7 mouse cellular contexts compared by ENCODE assay signal in the genomic region with DNA sequence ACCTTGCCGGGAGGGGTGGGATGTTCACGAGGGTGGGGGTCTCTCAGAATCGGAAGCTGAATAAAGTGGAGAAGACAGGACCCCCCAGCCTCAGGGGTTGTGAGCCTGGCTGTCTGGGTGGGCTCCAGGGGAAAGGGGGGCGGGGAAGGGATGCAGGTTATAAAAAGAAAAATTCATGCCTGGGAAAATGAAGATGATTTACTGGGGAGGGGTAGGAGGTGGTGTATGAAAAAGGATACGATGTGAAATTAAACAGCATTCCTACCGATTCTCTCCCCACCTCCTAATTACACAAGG. TPM values are rescaled to one million over a fixed set of nuclear protein-coding genes. Genes with fewer than 3 reads are reported as not detected.
DNase-seq lines count a peak whose midpoint lies in the region; ATAC-seq and TF ChIP-seq lines count a peak whose summit lies in the region.

No protein-coding gene starts in this region.

- H3K4me3 ChIP-seq in lung, embryonic 14.5 days (ENCODE audit: low read depth, low read length) = peak overlapping the region; percentile 55
- peak overlapping the region; percentile 80 for H3K4me3 ChIP-seq in forebrain, embryonic 15.5 days
- peak overlapping the region; percentile 67 for H3K4me3 ChIP-seq in limb, embryonic 14.5 days (replicated peaks; ENCODE audit: low read length)
- peak overlapping the region; percentile 63 for H3K4me3 ChIP-seq in stomach, embryonic 14.5 days (ENCODE audit: low read depth, low read length)

- no peaks in the 10 kb centered on the region for H3K4me1 ChIP-seq in lung, embryonic 14.5 days (ENCODE audit: insufficient read depth)
- peaks cover 12% of the 10 kb centered on the region for H3K4me1 ChIP-seq in forebrain, embryonic 15.5 days
- H3K4me1 ChIP-seq in limb, embryonic 14.5 days (ENCODE audit: control insufficient read depth, insufficient read depth, low read length) = peaks cover 5% of the 10 kb centered on the region; the same call in 1 of the 2 replicates
- no peaks in the 10 kb centered on the region for H3K4me1 ChIP-seq in stomach, embryonic 14.5 days (ENCODE audit: control insufficient read depth, insufficient read depth, low read length)

- ATAC-seq in lung, embryonic 14.5 days (ENCODE audit: insufficient read depth) = peak; percentile 7; the same call in 1 of the 2 replicates
- no peak for ATAC-seq in forebrain, embryonic 15.5 days (replicated peaks)
- no peak for ATAC-seq in limb, embryonic 14.5 days (ENCODE audit: low FRiP score, low read depth)
- no peak for ATAC-seq in stomach, embryonic 14.5 days (ENCODE audit: insufficient number of reproducible peaks, insufficient read depth, low FRiP score, low read depth)

- no peak for TF ChIP-seq POLR2A in limb, embryonic 14.5 days (IDR thresholded peaks at IDR 0.05; ENCODE audit: borderline replicate concordance, extremely low read depth, insufficient read depth, insufficient read length)

- no peaks in the 10 kb centered on the region for H3K9me3 ChIP-seq in lung, embryonic 14.5 days (ENCODE audit: low read depth, low read length)
- no peaks in the 10 kb centered on the region for H3K9me3 ChIP-seq in forebrain, embryonic 15.5 days
- H3K9me3 ChIP-seq in limb, embryonic 14.5 days (ENCODE audit: control insufficient read depth, low read length) = no peaks in the 10 kb centered on the region
- H3K9me3 ChIP-seq in stomach, embryonic 14.5 days (ENCODE audit: control insufficient read depth, low read depth, low read length) = no peaks in the 10 kb centered on the region

- no peak for DNase-seq in lung, embryonic 14.5 days
- DNase-seq in lung, postnatal 25 days (ENCODE audit: low spot score) = no peak
- DNase-seq in limb, embryonic 14.5 days (ENCODE audit: low spot score) = no peak
- DNase-seq in thymus, postnatal 25 days = no peak
- DNase-seq in B cell, adult 2 months = no peak

- peak overlapping the region; percentile 96 for H3K4me2 ChIP-seq in lung, embryonic 14.5 days
- peak overlapping the region; percentile 73 for H3K4me2 ChIP-seq in forebrain, embryonic 15.5 days (replicated peaks)
- peak overlapping the region; percentile 99 for H3K4me2 ChIP-seq in limb, embryonic 14.5 days (replicated peaks; ENCODE audit: low read depth, low read length, severe bottlenecking)
- H3K4me2 ChIP-seq in stomach, embryonic 14.5 days (replicated peaks; ENCODE audit: low read depth, low read length) = peak overlapping the region; percentile 98

- WGBS in lung, embryonic 14.5 days = 2% methylated on average over 6 of the region's 6 CpGs
- WGBS in forebrain, embryonic 15.5 days = 0% methylated on average over 6 of the region's 6 CpGs
- 3% methylated on average over 6 of the region's 6 CpGs for WGBS in limb, embryonic 14.5 days
- WGBS in stomach, embryonic 14.5 days = 4% methylated on average over 6 of the region's 6 CpGs

- peaks cover 16% of the 10 kb centered on the region; the same call in 1 of the 2 replicates for H3K27me3 ChIP-seq in lung, embryonic 14.5 days (ENCODE audit: insufficient read depth, low read length)
- H3K27me3 ChIP-seq in forebrain, embryonic 15.5 days = no peaks in the 10 kb centered on the region
- H3K27me3 ChIP-seq in limb, embryonic 14.5 days (ENCODE audit: control insufficient read depth, insufficient read depth, low read length) = peaks cover 4% of the 10 kb centered on the region; the same call in 1 of the 2 replicates
- no peaks in the 10 kb centered on the region for H3K27me3 ChIP-seq in stomach, embryonic 14.5 days (ENCODE audit: control insufficient read depth, insufficient read depth, low read length)

- no peak overlapping the region for H3K27ac ChIP-seq in lung, embryonic 14.5 days (ENCODE audit: low read depth)
- peak overlapping the region; percentile 88 for H3K27ac ChIP-seq in forebrain, embryonic 15.5 days (replicated peaks)
- no peak overlapping the region for H3K27ac ChIP-seq in limb, embryonic 14.5 days (replicated peaks; ENCODE audit: low read depth, low read length)
- no peak overlapping the region for H3K27ac ChIP-seq in stomach, embryonic 14.5 days (ENCODE audit: low read length)

- no peak for TF ChIP-seq CTCF in lung, embryonic 14.5 days (IDR thresholded peaks at IDR 0.05; ENCODE audit: low read depth)

- H3K9ac ChIP-seq in lung, embryonic 14.5 days = peak overlapping the region; percentile 54; the same call in 1 of the 2 replicates
- peak overlapping the region; percentile 83 for H3K9ac ChIP-seq in forebrain, embryonic 15.5 days (replicated peaks)
- peak overlapping the region; percentile 61; the same call in 1 of the 2 replicates for H3K9ac ChIP-seq in limb, embryonic 14.5 days (ENCODE audit: low read depth, low read length, severe bottlenecking)
- peak overlapping the region; percentile 36; the same call in 1 of the 2 replicates for H3K9ac ChIP-seq in stomach, embryonic 14.5 days (replicated peaks; ENCODE audit: low read depth, low read length)

- H3K36me3 ChIP-seq in lung, embryonic 14.5 days (ENCODE audit: insufficient read depth) = no peaks in the 10 kb centered on the region
- H3K36me3 ChIP-seq in forebrain, embryonic 15.5 days = no peaks in the 10 kb centered on the region
- H3K36me3 ChIP-seq in limb, embryonic 14.5 days (ENCODE audit: control insufficient read depth, insufficient read depth, low read length) = no peaks in the 10 kb centered on the region
- no peaks in the 10 kb centered on the region for H3K36me3 ChIP-seq in stomach, embryonic 14.5 days (ENCODE audit: control insufficient read depth, insufficient read depth, low read length)

RNA-seq across cellular contexts. Expression of a gene that starts 0.6 kb away (rescaled TPM):
- polyA plus RNA-seq in lung, embryonic 14.5 days (2014; fragmentation: Nextera tagmentation; extraction: Ambion mirVana) = 2.1 and 2.6 TPM in 2 replicates
- polyA plus RNA-seq in forebrain, embryonic 15.5 days (2015; fragmentation: Nextera tagmentation; extraction: Ambion mirVana) = 63.4 and 69.7 TPM in 2 replicates
- 4.3 and 4.9 TPM in 2 replicates for polyA plus RNA-seq in limb, embryonic 14.5 days (2012; rRNA removed)
- 6.5 and 8.6 TPM in 2 replicates for polyA plus RNA-seq in limb, embryonic 14.5 days (2014; fragmentation: Nextera tagmentation; extraction: Ambion mirVana)
- 7.7 and 8.4 TPM in 2 replicates for polyA plus RNA-seq in stomach, embryonic 14.5 days (2014; fragmentation: Nextera tagmentation; extraction: Ambion mirVana)
